Mouse (Mus musculus): ENCODE results near the gene Grip2. TPM values are rescaled to one million over a fixed set of nuclear protein-coding genes. Genes with fewer than 3 reads are reported as not detected.

Grip2 gene
- total and polyA plus RNA-seq, 2 experiments from 2014 or later: 5.2 to 19.2 TPM

- no peak overlapping the region for H3K4me2 ChIP-seq (ENCODE audit: low read depth, low read length)
- no peaks in the 10 kb centered on the region for H3K9me3 ChIP-seq (ENCODE audit: low read length)
- peaks cover 30% of the 10 kb centered on the region for H3K4me1 ChIP-seq (ENCODE audit: insufficient read depth, low read length)
- no peak for ATAC-seq
- peak overlapping the region; percentile 84; the same call in 1 of the 2 replicates for H3K27ac ChIP-seq
- no peak for DNase-seq (ENCODE audit: low spot score)
- H3K9ac ChIP-seq (replicated peaks; ENCODE audit: low read length): no peak overlapping the region; the same call in 1 of the 2 replicates
- WGBS: 51% methylated on average over 2 of the region's 2 CpGs
- TF ChIP-seq CTCF (IDR thresholded peaks at IDR 0.05; ENCODE audit: low read depth): no peak
- no peaks in the 10 kb centered on the region for H3K27me3 ChIP-seq (ENCODE audit: insufficient read depth, low read length)
- peaks cover 5% of the 10 kb centered on the region; the same call in 1 of the 2 replicates for H3K36me3 ChIP-seq (ENCODE audit: insufficient read depth, low read length)
- no peak overlapping the region for H3K4me3 ChIP-seq (ENCODE audit: low read length)
These were observed 109.0 kb downstream of the Grip2 start for GRCm38 (mm10) chr6:91718067-91718466.

- H3K4me2 ChIP-seq (ENCODE audit: low read depth, low read length): no peak overlapping the region
- H3K27me3 ChIP-seq (ENCODE audit: insufficient read depth, low read length): no peaks in the 10 kb centered on the region
- peaks cover 6% of the 10 kb centered on the region; the same call in 1 of the 2 replicates for H3K36me3 ChIP-seq (ENCODE audit: insufficient read depth, low read length)
- no peak overlapping the region for H3K4me3 ChIP-seq (ENCODE audit: low read length)
- no peak overlapping the region for H3K27ac ChIP-seq
- WGBS: 81% methylated on average over 6 of the region's 6 CpGs
- DNase-seq (ENCODE audit: low spot score) (no peak), ATAC-seq (no peak)
- H3K9ac ChIP-seq (replicated peaks; ENCODE audit: low read length): no peak overlapping the region
- H3K9me3 ChIP-seq (ENCODE audit: low read length): no peaks in the 10 kb centered on the region
- TF ChIP-seq CTCF (IDR thresholded peaks at IDR 0.05; ENCODE audit: low read depth): no peak
- H3K4me1 ChIP-seq (ENCODE audit: insufficient read depth, low read length): peaks cover 39% of the 10 kb centered on the region
These were observed 110.9 kb downstream of the Grip2 start for GRCm38 (mm10) chr6:91715988-91716810.

- H3K4me2 ChIP-seq (ENCODE audit: low read depth, low read length): no peak overlapping the region
- TF ChIP-seq CTCF (IDR thresholded peaks at IDR 0.05; ENCODE audit: low read depth): no peak
- H3K9ac ChIP-seq (replicated peaks; ENCODE audit: low read length): no peak overlapping the region
- 0 out of 2 replicates have a peak overlapping the region, but pooled peaks have one; percentile 36 for H3K27ac ChIP-seq
- DNase-seq (ENCODE audit: low spot score) (no peak), ATAC-seq (no peak)
- peaks cover 31% of the 10 kb centered on the region for H3K4me1 ChIP-seq (ENCODE audit: insufficient read depth, low read length)
- H3K4me3 ChIP-seq (ENCODE audit: low read length): no peak overlapping the region
- no peaks in the 10 kb centered on the region for H3K27me3 ChIP-seq (ENCODE audit: insufficient read depth, low read length)
- peaks cover 6% of the 10 kb centered on the region; the same call in 1 of the 2 replicates for H3K36me3 ChIP-seq (ENCODE audit: insufficient read depth, low read length)
- H3K9me3 ChIP-seq (ENCODE audit: low read length): no peaks in the 10 kb centered on the region
- 72% methylated on average over 8 of the region's 8 CpGs for WGBS
These were observed 112.0 kb downstream of the Grip2 start for GRCm38 (mm10) chr6:91715023-91715422.

GRCm38 (mm10) chr6:91713370-91713896 lies 113.6 kb downstream of the Grip2 start:
- Histone ChIP-seq H3K9me3 (ENCODE audit: low read length) (no peaks in the 10 kb centered on the region), H3K36me3 (ENCODE audit: insufficient read depth, low read length) (peaks cover 6% of the 10 kb centered on the region; the same call in 1 of the 2 replicates), H3K9ac (replicated peaks; ENCODE audit: low read length) (no peak overlapping the region), H3K4me3 (ENCODE audit: low read length) (no peak overlapping the region), H3K27ac (peak overlapping the region; percentile 48; the same call in 1 of the 2 replicates), H3K4me2 (ENCODE audit: low read depth, low read length) (no peak overlapping the region), H3K27me3 (ENCODE audit: insufficient read depth, low read length) (no peaks in the 10 kb centered on the region), H3K4me1 (ENCODE audit: insufficient read depth, low read length) (peaks cover 18% of the 10 kb centered on the region; the same call in 1 of the 2 replicates)
- WGBS: 9% methylated on average over 5 of the region's 5 CpGs
- DNase-seq (ENCODE audit: low spot score) (no peak), ATAC-seq (no peak)
- TF ChIP-seq CTCF (IDR thresholded peaks at IDR 0.05; ENCODE audit: low read depth): no peak

GRCm38 (mm10) chr6:91712855-91713331 lies 114.2 kb downstream of the Grip2 start:
- TF ChIP-seq CTCF (IDR thresholded peaks at IDR 0.05; ENCODE audit: low read depth): no peak
- Histone ChIP-seq H3K9ac (replicated peaks; ENCODE audit: low read length) (no peak overlapping the region), H3K27ac (peak overlapping the region; percentile 48; the same call in 1 of the 2 replicates), H3K9me3 (ENCODE audit: low read length) (no peaks in the 10 kb centered on the region), H3K36me3 (ENCODE audit: insufficient read depth, low read length) (peaks cover 6% of the 10 kb centered on the region; the same call in 1 of the 2 replicates), H3K27me3 (ENCODE audit: insufficient read depth, low read length) (no peaks in the 10 kb centered on the region), H3K4me2 (ENCODE audit: low read depth, low read length) (no peak overlapping the region), H3K4me1 (ENCODE audit: insufficient read depth, low read length) (peaks cover 18% of the 10 kb centered on the region; the same call in 1 of the 2 replicates), H3K4me3 (ENCODE audit: low read length) (no peak overlapping the region)
- 19% methylated on average over 10 of the region's 10 CpGs for whole genome bisulfite sequencing
- ATAC-seq (peak; percentile 33; the same call in 1 of the 2 replicates), DNase-seq (ENCODE audit: low spot score) (peak; percentile 39)

- WGBS: 41% methylated on average over 4 of the region's 4 CpGs
- Histone ChIP-seq H3K4me2 (ENCODE audit: low read depth, low read length) (no peak overlapping the region), H3K9ac (replicated peaks; ENCODE audit: low read length) (0 out of 2 replicates have a peak overlapping the region, but pooled peaks have one; percentile 9), H3K4me1 (ENCODE audit: insufficient read depth, low read length) (peaks cover 18% of the 10 kb centered on the region; the same call in 1 of the 2 replicates), H3K9me3 (ENCODE audit: low read length) (no peaks in the 10 kb centered on the region), H3K27me3 (ENCODE audit: insufficient read depth, low read length) (no peaks in the 10 kb centered on the region), H3K4me3 (ENCODE audit: low read length) (no peak overlapping the region), H3K36me3 (ENCODE audit: insufficient read depth, low read length) (peaks cover 6% of the 10 kb centered on the region; the same call in 1 of the 2 replicates), H3K27ac (peak overlapping the region; percentile 48; the same call in 1 of the 2 replicates)
- DNase-seq (ENCODE audit: low spot score) (no peak), ATAC-seq (peak; percentile 4; the same call in 1 of the 2 replicates)
- no peak for TF ChIP-seq CTCF (IDR thresholded peaks at IDR 0.05; ENCODE audit: low read depth)
These were observed 114.8 kb downstream of the Grip2 start for GRCm38 (mm10) chr6:91712097-91712854.

Other genes starting within 250 kb of the Grip2 start
- 78.2 and 85.6 TPM in 2 replicates for gene Slc6a6, start 143.2 kb downstream of the Grip2 start, total RNA-seq (2014; rRNA removed)
- gene Slc6a6, start 143.2 kb downstream of the Grip2 start, polyA plus RNA-seq (2015; fragmentation: Nextera tagmentation; extraction: Ambion mirVana): 116 and 119 TPM in 2 replicates
- gene Ccdc174, start 50.8 kb upstream of the Grip2 start, total RNA-seq (2014; rRNA removed): 12.8 and 15.1 TPM in 2 replicates
- gene Ccdc174, start 50.8 kb upstream of the Grip2 start, polyA plus RNA-seq (2015; fragmentation: Nextera tagmentation; extraction: Ambion mirVana): 36.3 and 43.4 TPM in 2 replicates
- gene 4930590J08Rik, start 75.6 kb upstream of the Grip2 start, total RNA-seq (2014; rRNA removed): 2.2 and 3.2 TPM in 2 replicates
- gene 4930590J08Rik, start 75.6 kb upstream of the Grip2 start, polyA plus RNA-seq (2015; fragmentation: Nextera tagmentation; extraction: Ambion mirVana): 0.63 and 0.64 TPM in 2 replicates
- 17.6 and 17.7 TPM in 2 replicates for gene Fgd5, start 151.6 kb upstream of the Grip2 start, total RNA-seq (2014; rRNA removed)
- gene Fgd5, start 151.6 kb upstream of the Grip2 start, polyA plus RNA-seq (2015; fragmentation: Nextera tagmentation; extraction: Ambion mirVana): 9.1 and 9.4 TPM in 2 replicates